Mouse (Mus musculus): ENCODE measurements around the gene Slc27a2.
"Not testable (repeated sequence)": the region's sequence is repeated elsewhere in the genome, so short reads cannot be mapped to it uniquely, and the experiment has no call there.

The Slc27a2 gene

DNA sequence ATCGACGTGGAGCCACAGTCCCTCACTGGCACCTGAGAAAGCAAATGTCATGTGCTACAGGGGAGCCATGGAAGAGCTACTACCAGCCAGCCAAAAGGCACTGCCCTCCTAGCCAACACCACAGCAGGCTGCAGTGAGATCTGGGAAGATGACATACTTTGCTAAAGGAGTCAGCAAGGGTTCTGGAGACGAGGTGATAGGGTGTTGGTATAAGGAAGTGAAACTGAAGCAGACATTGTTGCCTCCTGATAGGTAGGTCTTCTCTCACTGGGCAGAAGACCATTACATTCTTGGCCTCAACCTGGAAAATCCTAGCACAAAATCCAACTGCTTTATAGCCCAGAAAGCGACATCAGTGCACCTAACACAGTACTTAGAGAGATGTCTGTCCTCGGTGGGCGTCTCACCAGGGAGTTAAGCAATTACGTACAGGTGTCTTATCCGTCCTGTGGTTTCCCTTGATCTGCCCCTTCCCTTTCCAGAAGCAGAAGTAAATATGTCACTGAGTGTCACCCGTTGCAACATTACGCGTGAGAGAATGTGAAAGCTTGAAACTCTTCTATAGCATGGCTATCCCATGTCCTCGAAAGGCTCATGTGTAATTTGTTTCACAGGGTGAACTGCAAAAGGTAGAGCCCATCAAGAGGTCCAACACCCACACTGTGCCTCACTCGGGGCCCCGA lies 49.9 kb downstream of the Slc27a2 start:
- no peak for DNase-seq (ENCODE audit: low read depth, low spot score)

GRCm38 (mm10) chr2:126606061-126606687 lies 54.0 kb downstream of the Slc27a2 start:
- DNase-seq (ENCODE audit: low read depth, low spot score): no peak

DNA sequence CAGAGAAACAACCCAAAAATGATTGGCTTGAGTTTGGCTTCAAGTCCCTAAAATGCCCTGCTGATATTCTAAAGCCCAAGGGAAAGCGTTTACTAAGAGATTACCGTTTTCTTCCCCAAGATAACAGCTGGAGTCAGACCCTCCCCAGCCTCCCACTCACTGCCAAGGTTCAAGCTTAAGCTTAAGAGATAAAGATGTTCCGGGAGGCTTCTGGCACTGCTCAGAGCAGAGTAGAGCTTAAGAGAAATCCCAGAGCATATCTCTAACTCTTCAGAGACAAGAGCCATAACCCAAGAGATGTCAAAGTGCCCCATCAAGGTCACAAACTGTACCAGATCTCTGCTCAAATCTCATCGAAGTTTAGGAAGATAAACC lies 54.5 kb downstream of the Slc27a2 start:
- DNase-seq (ENCODE audit: low read depth, low spot score): no peak

- DNase-seq (ENCODE audit: low read depth, low spot score): peak; percentile 31
Observed at GRCm38 (mm10) chr2:126607553-126608203, 55.5 kb downstream of the Slc27a2 start.

GRCm38 (mm10) chr2:126609600-126609999 lies 57.4 kb downstream of the Slc27a2 start:
- DNase-seq (ENCODE audit: low read depth, low spot score): not testable (repeated sequence)

GRCm38 (mm10) chr2:126615355-126615754 lies 63.1 kb downstream of the Slc27a2 start:
- no peak for DNase-seq (ENCODE audit: low read depth, low spot score)

DNA sequence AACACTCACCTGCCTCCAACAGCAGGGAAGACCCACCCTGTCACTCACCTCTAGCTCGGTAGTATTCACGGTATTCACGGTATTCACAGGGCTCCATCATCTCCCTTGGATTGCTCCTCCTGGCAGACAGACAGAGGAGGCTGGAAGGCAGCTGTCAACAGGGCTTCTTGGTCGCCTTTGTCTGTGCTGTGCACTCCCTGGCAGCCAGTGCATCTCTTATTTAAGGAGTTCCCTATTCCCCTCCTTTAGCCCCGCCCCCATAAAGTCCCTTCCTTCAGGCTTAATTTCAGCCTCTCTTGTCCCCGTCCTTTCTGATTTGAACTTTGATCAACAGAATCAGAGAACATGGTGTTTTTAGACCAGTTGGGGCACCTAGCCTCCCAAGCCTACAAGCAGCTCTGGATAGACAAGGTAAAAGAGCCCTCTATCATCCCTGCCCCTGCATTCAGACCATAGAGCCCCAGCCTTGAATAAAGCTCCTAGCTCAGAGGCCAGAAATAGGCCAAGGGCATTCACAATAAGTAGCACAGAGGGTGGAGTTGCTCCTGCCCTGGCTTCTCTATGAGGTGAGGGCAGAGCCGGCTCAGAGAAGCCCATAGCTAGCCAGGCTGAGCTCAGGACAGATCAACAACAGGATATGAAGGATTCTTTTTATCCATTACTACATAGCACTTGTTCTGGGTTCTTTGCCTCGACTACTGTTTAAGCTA lies 66.4 kb downstream of the Slc27a2 start:
- no peak for DNase-seq (ENCODE audit: low read depth, low spot score)

DNA sequence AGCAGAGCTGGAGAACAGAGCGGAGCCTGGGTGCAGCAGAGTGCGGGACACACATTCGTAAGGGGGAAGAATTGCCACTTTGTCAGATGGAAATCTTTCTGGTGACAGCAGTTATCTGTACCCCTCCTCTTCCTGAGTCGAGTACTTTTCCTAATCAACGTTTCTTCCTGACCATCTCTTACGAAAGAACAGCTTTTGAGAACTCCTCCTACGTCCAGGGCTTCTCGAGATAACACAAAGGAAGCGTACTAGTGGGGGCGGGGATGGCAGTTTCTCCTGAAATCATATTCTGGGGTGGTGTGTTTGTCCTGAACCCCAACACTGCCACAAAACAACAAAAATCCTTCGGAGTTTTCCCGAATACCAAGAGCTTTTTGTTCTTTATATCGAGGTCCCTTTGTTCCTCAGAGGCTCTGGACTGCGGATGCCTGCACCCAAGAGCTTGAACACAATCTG lies 67.1 kb downstream of the Slc27a2 start, which contains the start of gene Hdc:
Hdc (minus strand) TSS at position 51 of the 456 bp plus-strand sequence.
- no peak for DNase-seq (ENCODE audit: low read depth, low spot score)

- no peak for DNase-seq (ENCODE audit: low read depth, low spot score)
Observed at GRCm38 (mm10) chr2:126622455-126622854, 70.2 kb downstream of the Slc27a2 start.

- DNase-seq (ENCODE audit: low read depth, low spot score): no peak
Observed at GRCm38 (mm10) chr2:126623138-126623537, 70.9 kb downstream of the Slc27a2 start.

GRCm38 (mm10) chr2:126628455-126628995 lies 76.3 kb downstream of the Slc27a2 start:
- DNase-seq (ENCODE audit: low read depth, low spot score): no peak

DNA sequence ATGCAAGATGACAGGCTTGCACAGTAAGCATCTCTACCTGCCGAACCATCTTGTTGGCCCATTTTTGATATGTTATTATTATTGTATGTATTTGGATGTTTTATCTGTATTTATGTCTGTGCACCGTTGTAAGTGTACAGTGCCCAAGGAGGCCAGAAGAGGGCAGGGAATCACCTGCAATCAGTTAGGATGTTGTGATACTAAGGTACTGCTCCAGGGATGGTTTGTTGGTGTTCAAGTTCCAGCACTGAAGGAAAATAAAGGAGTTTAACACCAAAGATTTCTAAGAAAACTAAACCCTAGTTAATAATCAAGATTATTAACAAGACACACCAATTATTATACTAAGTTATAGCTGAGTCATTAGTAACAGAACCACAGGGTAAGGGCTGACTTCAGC lies 81.0 kb downstream of the Slc27a2 start:
- DNase-seq (ENCODE audit: low read depth, low spot score): no peak

- DNase-seq (ENCODE audit: low read depth, low spot score): peak; percentile 28
Observed at GRCm38 (mm10) chr2:126635939-126636823, 84.0 kb downstream of the Slc27a2 start.
